Mouse (Mus musculus) limb, embryonic 13.5 days (tissue): Measurements from ENCODE around the gene Enox2. TPM values are rescaled to one million over a fixed set of nuclear protein-coding genes. Genes with fewer than 3 reads are reported as not detected.

Source experiments
- ATAC-seq: fragments of 200-750 bp; cut with Nextera tagmentation; 2 replicates; pipeline ENCODE4 v1.8.0; 2017; ENCODE audit warnings: low read depth, moderate number of reproducible peaks, moderate TSS enrichment; ENCODE audit not compliant: low FRiP score
- H3K27ac ChIP-seq: fragments of 300-500 bp; sonication (generic); 2 replicates; pipeline ENCODE4 v1.5.1; 2015; ENCODE audit warnings: inconsistent platforms, mild to moderate bottlenecking, moderate library complexity
- H3K27me3 ChIP-seq: fragments of 300-500 bp; sonication (generic); 2 replicates; pipeline ENCODE4 v1.6.1; 2015; ENCODE audit warnings: mild to moderate bottlenecking, inconsistent platforms
- H3K36me3 ChIP-seq: fragments of 300-500 bp; sonication (generic); 2 replicates; pipeline ENCODE4 v1.6.1; 2015; ENCODE audit warnings: inconsistent platforms, mild to moderate bottlenecking, moderate library complexity
- H3K4me1 ChIP-seq: fragments of 300-500 bp; sonication (generic); 2 replicates; pipeline ENCODE4 v1.6.1; 2015; ENCODE audit warnings: inconsistent platforms
- H3K4me2 ChIP-seq: fragments of 300-500 bp; sonication (generic); replicated peaks from 2 replicates; pipeline ENCODE4 v1.6.1; 2015; ENCODE audit warnings: inconsistent platforms, mild to moderate bottlenecking, moderate library complexity
- H3K4me3 ChIP-seq: fragments of 300-500 bp; sonication (generic); 2 replicates; pipeline ENCODE4 v1.5.1; 2015; ENCODE audit warnings: moderate library complexity, mild to moderate bottlenecking, inconsistent platforms
- H3K9ac ChIP-seq: fragments of 300-500 bp; sonication (generic); 2 replicates; pipeline ENCODE4 v1.6.1; 2015; ENCODE audit warnings: mild to moderate bottlenecking, inconsistent platforms
- H3K9me3 ChIP-seq: fragments of 300-500 bp; sonication (generic); 2 replicates; pipeline ENCODE4 v1.6.1; 2016; ENCODE audit warnings: inconsistent platforms
- WGBS: fragments of 180-500 bp; shearing (Covaris S2); methylation state at CpG from one replicate; pipeline ENCODE4 v1.1.7; 2015; 5-methylcytosine and 5-hydroxymethylcytosine counted together
- polyA plus RNA-seq: library from polyadenylated mRNA; unstranded; fragments of >200 nt; fragmentation: Nextera tagmentation; extraction: Ambion mirVana; gene quantifications from 2 replicates; pipeline ENCODE4 v1.2.1, GENCODE M21; 2015

Enox2 gene
- polyA plus RNA-seq = 5.5 and 5.7 TPM in 2 replicates

GRCm38 (mm10) chrX:49287700-49288563 lies at the start of gene Enox2:
Enox2 (minus strand) TSS chrX:49288259.
- peak within 1 kb of the TSS; percentile 65 for H3K27ac ChIP-seq
- H3K4me3 ChIP-seq = peak within 1 kb of the TSS; percentile 52
- H3K4me1 ChIP-seq = no peaks in the 10 kb centered on the region
- H3K36me3 ChIP-seq = no peaks in the 10 kb centered on the region
- peak within 1 kb of the TSS; percentile 68 for H3K9ac ChIP-seq
- peak; percentile 100 for ATAC-seq
- H3K27me3 ChIP-seq = no peaks in the 10 kb centered on the region
- 24% methylated on average over 19 of the region's 26 CpGs for WGBS
- peak within 1 kb of the TSS; percentile 58 for H3K4me2 ChIP-seq
- no peaks in the 10 kb centered on the region for H3K9me3 ChIP-seq

GRCm38 (mm10) chrX:49309496-49309895 lies 21.4 kb upstream of the Enox2 start:
- H3K4me1 ChIP-seq = no peaks in the 10 kb centered on the region
- no peak overlapping the region for H3K27ac ChIP-seq
- no peaks in the 10 kb centered on the region for H3K9me3 ChIP-seq
- H3K9ac ChIP-seq = no peak overlapping the region
- 58% methylated on average over 1 of the region's 1 CpGs for WGBS
- H3K4me2 ChIP-seq = no peak overlapping the region
- H3K36me3 ChIP-seq = no peaks in the 10 kb centered on the region
- ATAC-seq = no peak
- no peak overlapping the region for H3K4me3 ChIP-seq
- H3K27me3 ChIP-seq = no peaks in the 10 kb centered on the region

GRCm38 (mm10) chrX:49306659-49307058 lies 18.6 kb upstream of the Enox2 start:
- H3K4me3 ChIP-seq = no peak overlapping the region
- H3K9me3 ChIP-seq = no peaks in the 10 kb centered on the region
- H3K27me3 ChIP-seq = no peaks in the 10 kb centered on the region
- no peaks in the 10 kb centered on the region for H3K36me3 ChIP-seq
- H3K9ac ChIP-seq = no peak overlapping the region
- H3K27ac ChIP-seq = no peak overlapping the region
- WGBS = 20% methylated on average over 5 of the region's 5 CpGs
- no peak for ATAC-seq
- H3K4me2 ChIP-seq = no peak overlapping the region
- no peaks in the 10 kb centered on the region for H3K4me1 ChIP-seq

- no peak for ATAC-seq
- Histone ChIP-seq H3K36me3 (no peaks in the 10 kb centered on the region), H3K27me3 (no peaks in the 10 kb centered on the region), H3K4me1 (no peaks in the 10 kb centered on the region), H3K9me3 (no peaks in the 10 kb centered on the region), H3K4me3 (no peak overlapping the region), H3K27ac (no peak overlapping the region), H3K9ac (no peak overlapping the region), H3K4me2 (no peak overlapping the region)
- WGBS = 76% methylated on average over 2 of the region's 2 CpGs
Measured at GRCm38 (mm10) chrX:49279918-49280586, 8.0 kb downstream of the Enox2 start.

GRCm38 (mm10) chrX:49273487-49274042 lies 14.5 kb downstream of the Enox2 start:
- WGBS = 68% methylated on average over 12 of the region's 12 CpGs
- Histone ChIP-seq H3K4me1 (no peaks in the 10 kb centered on the region), H3K4me2 (no peak overlapping the region), H3K36me3 (no peaks in the 10 kb centered on the region), H3K27me3 (no peaks in the 10 kb centered on the region), H3K4me3 (no peak overlapping the region), H3K27ac (no peak overlapping the region), H3K9me3 (no peaks in the 10 kb centered on the region), H3K9ac (no peak overlapping the region)
- no peak for ATAC-seq

GRCm38 (mm10) chrX:49250816-49251215 lies 37.2 kb downstream of the Enox2 start:
- ATAC-seq = no peak
- Histone ChIP-seq H3K36me3 (no peaks in the 10 kb centered on the region), H3K4me2 (no peak overlapping the region), H3K4me3 (no peak overlapping the region), H3K9ac (no peak overlapping the region), H3K9me3 (no peaks in the 10 kb centered on the region), H3K27ac (no peak overlapping the region), H3K27me3 (no peaks in the 10 kb centered on the region), H3K4me1 (no peaks in the 10 kb centered on the region)
- WGBS = 88% methylated on average over 4 of the region's 4 CpGs

GRCm38 (mm10) chrX:49225792-49226426 lies 62.1 kb downstream of the Enox2 start:
- WGBS = 38% methylated on average over 1 of the region's 1 CpGs
- Histone ChIP-seq H3K36me3 (no peaks in the 10 kb centered on the region), H3K9me3 (no peaks in the 10 kb centered on the region), H3K4me1 (no peaks in the 10 kb centered on the region), H3K4me2 (no peak overlapping the region), H3K4me3 (no peak overlapping the region), H3K27ac (no peak overlapping the region), H3K27me3 (no peaks in the 10 kb centered on the region), H3K9ac (no peak overlapping the region)
- ATAC-seq = no peak

GRCm38 (mm10) chrX:49216422-49216821 lies 71.6 kb downstream of the Enox2 start:
- ATAC-seq = no peak
- Histone ChIP-seq H3K4me2 (no peak overlapping the region), H3K36me3 (no peaks in the 10 kb centered on the region), H3K9me3 (no peaks in the 10 kb centered on the region), H3K9ac (no peak overlapping the region), H3K4me1 (no peaks in the 10 kb centered on the region), H3K4me3 (no peak overlapping the region), H3K27me3 (no peaks in the 10 kb centered on the region), H3K27ac (no peak overlapping the region)
- WGBS = 74% methylated on average over 3 of the region's 3 CpGs

- H3K27ac ChIP-seq = no peak overlapping the region
- no peaks in the 10 kb centered on the region for H3K4me1 ChIP-seq
- ATAC-seq = no peak
- H3K4me2 ChIP-seq = no peak overlapping the region
- no peaks in the 10 kb centered on the region for H3K36me3 ChIP-seq
- H3K9ac ChIP-seq = no peak overlapping the region
- H3K27me3 ChIP-seq = no peaks in the 10 kb centered on the region
- H3K4me3 ChIP-seq = no peak overlapping the region
- no peaks in the 10 kb centered on the region for H3K9me3 ChIP-seq
- WGBS = 81% methylated on average over 4 of the region's 4 CpGs
Measured at GRCm38 (mm10) chrX:49196386-49196785, 91.7 kb downstream of the Enox2 start.

GRCm38 (mm10) chrX:49181136-49181535 lies 106.9 kb downstream of the Enox2 start:
- Histone ChIP-seq H3K36me3 (no peaks in the 10 kb centered on the region), H3K9ac (no peak overlapping the region), H3K27ac (no peak overlapping the region), H3K4me2 (no peak overlapping the region), H3K27me3 (no peaks in the 10 kb centered on the region), H3K9me3 (no peaks in the 10 kb centered on the region), H3K4me3 (no peak overlapping the region), H3K4me1 (no peaks in the 10 kb centered on the region)
- no peak for ATAC-seq
- WGBS = 69% methylated on average over 3 of the region's 3 CpGs

GRCm38 (mm10) chrX:49178670-49179069 lies 109.4 kb downstream of the Enox2 start:
- no peak overlapping the region for H3K27ac ChIP-seq
- no peaks in the 10 kb centered on the region for H3K36me3 ChIP-seq
- WGBS = 88% methylated on average over 3 of the region's 3 CpGs
- no peak overlapping the region for H3K4me3 ChIP-seq
- no peak overlapping the region for H3K9ac ChIP-seq
- H3K9me3 ChIP-seq = no peaks in the 10 kb centered on the region
- H3K4me1 ChIP-seq = no peaks in the 10 kb centered on the region
- no peak for ATAC-seq
- H3K4me2 ChIP-seq = no peak overlapping the region
- no peaks in the 10 kb centered on the region for H3K27me3 ChIP-seq

- ATAC-seq = no peak
- no peaks in the 10 kb centered on the region for H3K27me3 ChIP-seq
- H3K9ac ChIP-seq = no peak overlapping the region
- H3K4me1 ChIP-seq = no peaks in the 10 kb centered on the region
- H3K36me3 ChIP-seq = no peaks in the 10 kb centered on the region
- 63% methylated on average over 2 of the region's 2 CpGs for WGBS
- no peak overlapping the region for H3K27ac ChIP-seq
- H3K9me3 ChIP-seq = no peaks in the 10 kb centered on the region
- no peak overlapping the region for H3K4me2 ChIP-seq
- no peak overlapping the region for H3K4me3 ChIP-seq
Measured at GRCm38 (mm10) chrX:49154280-49154679, 133.8 kb downstream of the Enox2 start.
